Mouse (Mus musculus): ENCODE results near the gene Fstl3. TPM values are rescaled to one million over a fixed set of nuclear protein-coding genes. Genes with fewer than 3 reads are reported as not detected.

Gene Fstl3
- polyA plus RNA-seq, 1 experiment from 2014 or later: 1.3 TPM

GRCm38 (mm10) chr10:79807826-79808225 is 30.8 kb downstream of the Fstl3 start:
- peak overlapping the region; percentile 11; the same call in 1 of the 2 replicates for H3K9ac ChIP-seq
- H3K4me1 ChIP-seq (replicated peaks): peaks cover 55% of the 10 kb centered on the region
- H3K27ac ChIP-seq: peak overlapping the region; percentile 98
- H3K9me3 ChIP-seq: no peaks in the 10 kb centered on the region
- no peak overlapping the region for H3K4me3 ChIP-seq
- 44% methylated on average over 11 of the region's 11 CpGs for WGBS
- no peak for ATAC-seq (ENCODE audit: low FRiP score)
- peaks cover 58% of the 10 kb centered on the region for H3K36me3 ChIP-seq
- no peaks in the 10 kb centered on the region for H3K27me3 ChIP-seq
- H3K4me2 ChIP-seq: no peak overlapping the region

DNA sequence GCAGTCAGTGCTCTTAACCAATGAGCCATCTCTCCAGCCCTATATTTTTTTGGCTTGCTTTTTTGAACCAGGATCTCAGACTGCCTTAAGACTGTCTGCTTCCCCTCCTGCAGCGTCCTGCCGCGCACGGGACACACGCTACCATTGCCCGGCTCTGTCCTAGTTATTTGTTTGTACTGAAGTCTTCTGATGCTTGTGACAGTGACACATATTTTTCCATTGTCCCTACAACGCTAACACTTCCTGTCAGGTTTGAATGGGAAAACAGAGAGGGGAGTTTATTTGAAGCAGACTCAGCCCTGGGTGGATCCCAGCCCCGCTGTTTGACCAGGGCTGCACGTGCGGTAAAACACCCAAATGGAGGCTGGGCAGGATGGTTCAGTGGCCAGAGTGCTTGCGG is 31.7 kb downstream of the Fstl3 start:
- Histone ChIP-seq H3K27me3 (no peaks in the 10 kb centered on the region), H3K9me3 (no peaks in the 10 kb centered on the region), H3K9ac (no peak overlapping the region), H3K36me3 (peaks cover 60% of the 10 kb centered on the region), H3K4me3 (no peak overlapping the region), H3K27ac (peak overlapping the region; percentile 98; the same call in 1 of the 2 replicates), H3K4me1 (replicated peaks) (peaks cover 46% of the 10 kb centered on the region), H3K4me2 (no peak overlapping the region)
- ATAC-seq (ENCODE audit: low FRiP score): no peak
- WGBS: 87% methylated on average over 11 of the region's 11 CpGs

DNA sequence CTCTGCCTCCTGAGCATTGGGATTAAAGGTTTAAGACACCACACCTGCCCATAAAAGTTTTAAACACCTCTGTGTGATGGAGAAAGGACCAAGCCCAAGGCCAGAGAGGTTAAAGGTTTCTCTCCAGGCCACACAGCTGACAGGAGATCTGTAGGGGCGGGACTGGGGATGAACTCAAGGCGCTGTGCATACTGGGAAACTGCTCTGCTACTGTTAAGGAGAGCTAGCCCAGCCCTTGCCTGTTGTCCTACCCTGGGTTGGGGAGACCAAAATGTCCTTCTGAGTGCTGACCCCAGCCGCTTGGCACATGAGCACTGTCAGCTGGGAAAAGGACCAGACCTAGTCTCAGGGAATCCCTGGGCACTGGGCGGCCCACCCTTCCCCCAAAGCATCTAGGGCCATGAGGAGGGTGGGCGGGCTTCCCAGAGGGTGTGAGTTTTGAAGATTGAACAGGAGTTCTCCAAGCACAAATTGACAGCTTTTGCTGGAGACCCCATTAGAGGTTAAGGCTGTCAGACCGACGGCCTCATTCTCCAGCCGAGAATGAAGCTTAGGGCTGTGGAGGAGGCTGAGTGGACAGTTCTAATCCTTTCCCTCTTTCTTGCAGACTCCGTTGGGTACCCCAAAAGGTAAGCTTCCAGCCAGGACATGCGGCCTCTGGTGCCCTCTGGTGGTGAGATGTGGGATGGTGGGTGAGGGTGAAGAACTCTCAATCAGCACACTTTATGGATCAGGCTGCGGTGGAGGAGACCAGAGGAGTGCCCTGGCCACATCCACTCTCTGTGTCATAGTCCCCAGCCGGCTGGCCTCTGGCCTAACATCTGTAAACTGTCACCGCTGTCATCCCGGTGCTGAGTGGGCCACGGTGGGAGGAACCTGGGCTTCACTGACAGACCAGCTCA is 34.9 kb downstream of the Fstl3 start:
- H3K27ac ChIP-seq: 0 out of 2 replicates have a peak overlapping the region, but pooled peaks have one; percentile 10
- no peaks in the 10 kb centered on the region for H3K9me3 ChIP-seq
- no peaks in the 10 kb centered on the region for H3K27me3 ChIP-seq
- 29% methylated on average over 15 of the region's 15 CpGs for WGBS
- no peak overlapping the region for H3K9ac ChIP-seq
- no peak overlapping the region for H3K4me3 ChIP-seq
- no peak overlapping the region for H3K4me2 ChIP-seq
- H3K4me1 ChIP-seq (replicated peaks): peaks cover 14% of the 10 kb centered on the region
- H3K36me3 ChIP-seq: peaks cover 82% of the 10 kb centered on the region
- peak; percentile 56; the same call in 1 of the 2 replicates for ATAC-seq (ENCODE audit: low FRiP score)

- WGBS: 84% methylated on average over 5 of the region's 5 CpGs
- H3K4me2 ChIP-seq: no peak overlapping the region
- peaks cover 5% of the 10 kb centered on the region; the same call in 1 of the 2 replicates for H3K4me1 ChIP-seq (replicated peaks)
- H3K27me3 ChIP-seq: no peaks in the 10 kb centered on the region
- H3K9ac ChIP-seq: no peak overlapping the region
- no peak overlapping the region for H3K4me3 ChIP-seq
- H3K9me3 ChIP-seq: no peaks in the 10 kb centered on the region
- no peak for ATAC-seq (ENCODE audit: low FRiP score)
- peak overlapping the region; percentile 30; the same call in 1 of the 2 replicates for H3K27ac ChIP-seq
- H3K36me3 ChIP-seq: peaks cover 79% of the 10 kb centered on the region
Measured at GRCm38 (mm10) chr10:79814271-79814842, 37.3 kb downstream of the Fstl3 start.

DNA sequence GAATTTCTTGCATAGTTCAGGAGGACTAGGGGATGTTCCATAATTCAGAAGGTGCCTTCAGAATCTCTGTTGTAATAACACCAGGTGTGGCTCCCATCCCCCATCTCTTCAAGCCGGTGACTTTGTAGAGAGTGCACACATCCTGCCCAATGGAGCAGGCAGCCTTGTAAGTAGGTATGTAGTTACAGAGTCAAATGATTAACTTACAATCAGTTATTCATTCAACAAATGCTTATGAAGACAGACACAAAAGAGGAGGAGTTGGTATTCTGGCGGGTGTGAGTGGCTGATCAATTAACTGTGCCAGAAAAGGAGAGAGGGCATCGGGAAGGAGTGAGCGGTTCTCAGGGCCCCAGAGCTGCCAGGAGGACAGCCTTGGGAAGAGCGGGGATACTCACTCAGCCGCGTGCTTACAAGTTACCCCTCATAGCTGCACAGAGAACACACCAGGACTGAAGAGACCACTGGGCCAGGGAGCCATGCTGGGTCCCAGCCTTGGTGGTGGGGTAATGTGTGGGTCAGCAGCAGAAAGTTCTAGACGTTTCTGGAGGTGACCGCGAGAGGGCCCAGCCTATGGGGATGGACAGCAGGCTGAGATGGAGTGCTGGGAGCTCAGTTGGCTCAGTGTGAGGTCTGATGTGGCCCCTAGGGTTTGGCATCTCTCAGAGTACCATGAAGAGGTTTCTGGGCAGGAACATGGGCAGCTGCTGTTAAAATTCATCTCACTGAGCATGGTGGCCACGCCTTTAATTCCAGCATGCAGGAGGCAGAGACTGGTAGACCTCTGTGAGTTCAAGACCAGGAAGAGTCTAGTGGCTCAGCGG is 38.8 kb downstream of the Fstl3 start:
- H3K4me1 ChIP-seq (replicated peaks): peaks cover 5% of the 10 kb centered on the region; the same call in 1 of the 2 replicates
- no peak overlapping the region for H3K4me3 ChIP-seq
- H3K9me3 ChIP-seq: no peaks in the 10 kb centered on the region
- no peak overlapping the region for H3K27ac ChIP-seq
- no peaks in the 10 kb centered on the region for H3K27me3 ChIP-seq
- no peak overlapping the region for H3K9ac ChIP-seq
- H3K36me3 ChIP-seq: peaks cover 81% of the 10 kb centered on the region
- no peak for ATAC-seq (ENCODE audit: low FRiP score)
- 87% methylated on average over 12 of the region's 12 CpGs for WGBS
- no peak overlapping the region for H3K4me2 ChIP-seq

DNA sequence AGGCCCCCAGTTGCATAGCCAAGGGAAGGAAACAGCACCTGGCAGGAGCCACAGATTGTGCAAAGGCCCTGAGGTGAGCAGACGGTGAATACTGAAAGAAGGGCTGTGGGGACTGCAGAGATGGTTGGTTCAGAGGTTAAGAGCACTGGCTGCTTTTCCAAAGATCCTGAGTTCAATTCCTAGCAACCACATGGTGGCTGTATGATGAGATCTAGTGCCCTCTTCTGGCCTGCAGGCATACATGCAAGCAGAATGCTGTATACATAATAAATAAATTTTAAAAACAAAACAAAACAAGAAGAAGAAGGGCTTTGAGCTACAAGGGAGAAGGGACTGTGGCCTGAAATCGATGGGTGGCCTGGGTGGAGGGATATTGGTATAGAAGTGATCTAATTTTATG is 40.0 kb downstream of the Fstl3 start:
- Histone ChIP-seq H3K27ac (no peak overlapping the region), H3K4me1 (replicated peaks) (peaks cover 8% of the 10 kb centered on the region), H3K4me2 (no peak overlapping the region), H3K9ac (no peak overlapping the region), H3K27me3 (no peaks in the 10 kb centered on the region), H3K9me3 (no peaks in the 10 kb centered on the region), H3K36me3 (peaks cover 77% of the 10 kb centered on the region), H3K4me3 (no peak overlapping the region)
- ATAC-seq (ENCODE audit: low FRiP score): no peak
- 84% methylated on average over 2 of the region's 2 CpGs for WGBS

DNA sequence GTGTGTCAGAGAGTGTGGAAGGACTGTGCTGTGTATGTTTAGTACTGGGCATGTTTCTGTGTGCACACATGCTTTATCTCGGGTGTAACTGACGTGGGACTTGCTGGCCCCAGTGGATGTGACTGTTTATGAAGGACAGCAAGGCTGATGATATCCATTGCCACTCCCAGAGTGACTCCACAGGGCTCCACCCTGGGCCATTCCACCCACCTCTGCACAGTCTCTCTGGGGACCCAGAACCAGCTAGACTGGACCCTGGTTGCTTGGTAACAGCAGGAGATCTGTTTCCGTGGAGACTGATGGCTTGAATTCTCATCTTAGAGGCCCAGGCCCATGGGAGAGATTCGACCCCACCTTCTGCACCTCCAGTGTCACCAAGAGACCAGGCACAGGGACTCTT is 41.2 kb downstream of the Fstl3 start:
- H3K9ac ChIP-seq: no peak overlapping the region; the same call in 1 of the 2 replicates
- H3K27ac ChIP-seq: no peak overlapping the region
- H3K9me3 ChIP-seq: no peaks in the 10 kb centered on the region
- H3K4me2 ChIP-seq: no peak overlapping the region
- no peak overlapping the region for H3K4me3 ChIP-seq
- WGBS: 73% methylated on average over 4 of the region's 4 CpGs
- no peaks in the 10 kb centered on the region for H3K27me3 ChIP-seq
- peaks cover 71% of the 10 kb centered on the region for H3K36me3 ChIP-seq
- H3K4me1 ChIP-seq (replicated peaks): peaks cover 13% of the 10 kb centered on the region
- no peak for ATAC-seq (ENCODE audit: low FRiP score)

GRCm38 (mm10) chr10:79819606-79820005 is 42.5 kb downstream of the Fstl3 start:
- no peak overlapping the region for H3K27ac ChIP-seq
- H3K4me3 ChIP-seq: no peak overlapping the region
- no peaks in the 10 kb centered on the region for H3K9me3 ChIP-seq
- H3K4me2 ChIP-seq: no peak overlapping the region
- no peak overlapping the region for H3K9ac ChIP-seq
- no peak for ATAC-seq (ENCODE audit: low FRiP score)
- no peaks in the 10 kb centered on the region for H3K27me3 ChIP-seq
- 94% methylated on average over 17 of the region's 17 CpGs for WGBS
- H3K36me3 ChIP-seq: peaks cover 67% of the 10 kb centered on the region
- H3K4me1 ChIP-seq (replicated peaks): peaks cover 13% of the 10 kb centered on the region

GRCm38 (mm10) chr10:79820277-79820676 is 43.2 kb downstream of the Fstl3 start:
- no peaks in the 10 kb centered on the region for H3K27me3 ChIP-seq
- H3K4me3 ChIP-seq: no peak overlapping the region
- H3K36me3 ChIP-seq: peaks cover 61% of the 10 kb centered on the region
- no peak overlapping the region for H3K27ac ChIP-seq
- no peak overlapping the region for H3K4me2 ChIP-seq
- H3K4me1 ChIP-seq (replicated peaks): peaks cover 13% of the 10 kb centered on the region
- ATAC-seq (ENCODE audit: low FRiP score): no peak
- no peak overlapping the region for H3K9ac ChIP-seq
- 83% methylated on average over 8 of the region's 8 CpGs for WGBS
- H3K9me3 ChIP-seq: no peaks in the 10 kb centered on the region

DNA sequence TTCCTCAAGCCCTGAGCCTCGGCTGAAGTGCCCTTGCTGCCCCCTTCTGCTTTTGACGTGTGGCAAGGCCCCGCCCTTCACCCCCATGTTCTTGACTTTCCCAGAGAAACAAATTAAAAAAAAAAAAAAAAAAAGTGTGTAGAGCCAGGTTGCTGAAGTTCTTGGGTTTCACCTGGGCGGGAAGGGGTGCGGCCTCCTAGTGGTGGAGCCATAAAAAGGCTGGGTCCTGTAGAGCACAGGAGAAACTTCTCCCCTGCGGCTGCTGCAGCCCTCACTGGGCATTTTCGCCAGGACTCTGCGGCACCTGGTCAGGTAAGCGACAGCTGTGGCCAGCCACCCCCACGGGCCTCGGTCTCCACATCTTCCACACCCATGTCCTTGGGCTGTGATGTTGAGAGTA is 43.7 kb downstream of the Fstl3 start, which contains the start of gene Misp:
Misp (plus strand) TSS at position 208 of the 400 bp plus-strand sequence.
- 83% methylated on average over 11 of the region's 11 CpGs for WGBS
- no peak for ATAC-seq (ENCODE audit: low FRiP score)

DNA sequence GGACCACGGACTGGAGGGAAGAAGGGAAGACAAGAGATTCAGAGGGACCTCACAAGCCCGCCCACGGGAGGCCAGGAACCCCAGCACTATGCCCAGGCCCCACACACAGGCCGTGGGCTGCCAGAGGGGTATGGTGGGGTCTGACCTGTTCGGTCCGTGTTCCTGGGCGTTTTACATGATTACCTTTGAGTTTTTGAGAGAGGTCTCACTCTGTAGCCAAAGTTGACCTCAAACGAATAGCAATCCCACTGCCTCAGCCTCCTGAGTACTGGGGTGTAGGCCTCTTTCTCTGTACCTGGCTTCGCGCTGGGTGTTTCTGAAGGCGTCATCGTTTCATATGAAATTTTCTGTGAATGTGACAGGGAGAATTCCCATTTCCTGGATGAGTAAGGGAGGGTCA is 44.7 kb downstream of the Fstl3 start:
- peak overlapping the region; percentile 35; the same call in 1 of the 2 replicates for H3K27ac ChIP-seq
- WGBS: 92% methylated on average over 12 of the region's 12 CpGs

More for the DNA sequence above, 43.7 kb downstream of the Fstl3 start, which contains the start of gene Misp:
- H3K27ac ChIP-seq: no peak within 1 kb of the TSS
- H3K9me3 ChIP-seq: no peaks in the 10 kb centered on the region
- peaks cover 13% of the 10 kb centered on the region for H3K4me1 ChIP-seq (replicated peaks)
- H3K36me3 ChIP-seq: peaks cover 56% of the 10 kb centered on the region
- H3K27me3 ChIP-seq: no peaks in the 10 kb centered on the region
- no peak within 1 kb of the TSS for H3K4me2 ChIP-seq
- no peak within 1 kb of the TSS for H3K9ac ChIP-seq
- H3K4me3 ChIP-seq: no peak within 1 kb of the TSS

GRCm38 (mm10) chr10:79822372-79822771 is 45.3 kb downstream of the Fstl3 start:
- Histone ChIP-seq H3K9ac (peak overlapping the region; percentile 29; the same call in 1 of the 2 replicates), H3K4me3 (no peak overlapping the region), H3K36me3 (peaks cover 40% of the 10 kb centered on the region), H3K4me1 (replicated peaks) (peaks cover 13% of the 10 kb centered on the region), H3K9me3 (no peaks in the 10 kb centered on the region), H3K27me3 (no peaks in the 10 kb centered on the region), H3K4me2 (no peak overlapping the region), H3K27ac (peak overlapping the region; percentile 35)
- ATAC-seq (ENCODE audit: low FRiP score): 0 out of 2 replicates have a peak, but pooled peaks have one; percentile 19
- 38% methylated on average over 17 of the region's 17 CpGs for WGBS

More for the DNA sequence above, 44.7 kb downstream of the Fstl3 start:
- Histone ChIP-seq H3K4me2 (no peak overlapping the region), H3K27me3 (no peaks in the 10 kb centered on the region), H3K9ac (peak overlapping the region; percentile 29; the same call in 1 of the 2 replicates), H3K36me3 (peaks cover 46% of the 10 kb centered on the region), H3K4me3 (no peak overlapping the region), H3K9me3 (no peaks in the 10 kb centered on the region), H3K4me1 (replicated peaks) (peaks cover 13% of the 10 kb centered on the region)
- no peak for ATAC-seq (ENCODE audit: low FRiP score)
